Mouse (Mus musculus) cerebellum, adult 2 months (tissue): ENCODE data around the gene Dscam.

Experiments used
- CTCF ChIP-seq: fragments of 200-500 bp; IDR thresholded peaks from 2 replicates; pipeline ENCODE4 v1.5.1; 2011; ENCODE audit warnings: low read depth, mild to moderate bottlenecking, control low read depth, low read length, moderate library complexity, borderline replicate concordance; ENCODE audit not compliant: insufficient read depth
- POLR2A ChIP-seq: fragments of 200-500 bp; IDR thresholded peaks from 2 replicates; pipeline ENCODE4 v1.6.1; 2011; ENCODE audit warnings: low read length, control low read depth, borderline replicate concordance; ENCODE audit not compliant: insufficient read depth

GRCm38 (mm10) chr16:97144544-97145194 is 25.9 kb downstream of the Dscam start:
- no peak for TF ChIP-seq CTCF
- no peak for TF ChIP-seq POLR2A
